Mouse (Mus musculus) embryonic facial prominence, embryonic 13.5 days (tissue): ENCODE measurements at regions not wholly inside any gene's neighbourhood (a gene's known extent, or its start where the extent isn't known, plus 50 kb on each side); places are given as distances from the start of the nearest gene placed in this dataset.
A peak's percentile ranks its signal among the peaks of the same experiment; 100 is the strongest.

Experiments used
- ATAC-seq: fragments of 200-750 bp; cut with Nextera tagmentation; 2 replicates; pipeline ENCODE4 v1.8.0; 2017; ENCODE audit warnings: low read depth; ENCODE audit not compliant: insufficient number of reproducible peaks, insufficient read depth, low FRiP score, low TSS enrichment
- H3K27ac ChIP-seq: fragments of 300-500 bp; sonication (generic); 2 replicates; pipeline ENCODE4 v1.5.1; 2015; ENCODE audit warnings: moderate library complexity, mild to moderate bottlenecking, inconsistent platforms
- H3K27me3 ChIP-seq: fragments of 300-500 bp; sonication (generic); 2 replicates; pipeline ENCODE4 v1.6.1; 2015; ENCODE audit warnings: mild to moderate bottlenecking, inconsistent platforms
- H3K36me3 ChIP-seq: fragments of 300-500 bp; sonication (generic); 2 replicates; pipeline ENCODE4 v1.6.1; 2015; ENCODE audit warnings: mild to moderate bottlenecking, inconsistent platforms
- H3K4me1 ChIP-seq: fragments of 300-500 bp; sonication (generic); 2 replicates; pipeline ENCODE4 v1.6.1; 2015; ENCODE audit warnings: inconsistent platforms
- H3K4me2 ChIP-seq: fragments of 300-500 bp; sonication (generic); 2 replicates; pipeline ENCODE4 v1.6.1; 2015; ENCODE audit warnings: moderate library complexity, mild to moderate bottlenecking, inconsistent platforms
- H3K4me3 ChIP-seq: fragments of 300-500 bp; sonication (generic); 2 replicates; pipeline ENCODE4 v1.5.1; 2015; ENCODE audit warnings: mild to moderate bottlenecking, inconsistent platforms
- H3K9ac ChIP-seq: fragments of 300-500 bp; sonication (generic); 2 replicates; pipeline ENCODE4 v1.6.1; 2015; ENCODE audit warnings: mild to moderate bottlenecking, inconsistent platforms
- H3K9me3 ChIP-seq: fragments of 300-500 bp; sonication (generic); 2 replicates; pipeline ENCODE4 v1.6.1; 2016; ENCODE audit warnings: inconsistent platforms
- WGBS: fragments of 180-500 bp; shearing (Covaris S2); methylation state at CpG from one replicate; pipeline ENCODE4 v1.1.7; 2015; ENCODE audit warnings: mixed read lengths; 5-methylcytosine and 5-hydroxymethylcytosine counted together

GRCm38 (mm10) chr11:110722701-110723100 lies 245.1 kb upstream of the Kcnj16 start:
- ATAC-seq: no peak
- H3K36me3 ChIP-seq: no peaks in the 10 kb centered on the region
- H3K27me3 ChIP-seq: no peaks in the 10 kb centered on the region
- H3K9ac ChIP-seq: no peak overlapping the region
- H3K9me3 ChIP-seq: no peaks in the 10 kb centered on the region
- H3K4me3 ChIP-seq: no peak overlapping the region
- H3K4me2 ChIP-seq: no peak overlapping the region
- H3K4me1 ChIP-seq: peaks cover 6% of the 10 kb centered on the region; the same call in 1 of the 2 replicates
- no peak overlapping the region for H3K27ac ChIP-seq
- 81% methylated on average over 5 of the region's 5 CpGs for WGBS

DNA sequence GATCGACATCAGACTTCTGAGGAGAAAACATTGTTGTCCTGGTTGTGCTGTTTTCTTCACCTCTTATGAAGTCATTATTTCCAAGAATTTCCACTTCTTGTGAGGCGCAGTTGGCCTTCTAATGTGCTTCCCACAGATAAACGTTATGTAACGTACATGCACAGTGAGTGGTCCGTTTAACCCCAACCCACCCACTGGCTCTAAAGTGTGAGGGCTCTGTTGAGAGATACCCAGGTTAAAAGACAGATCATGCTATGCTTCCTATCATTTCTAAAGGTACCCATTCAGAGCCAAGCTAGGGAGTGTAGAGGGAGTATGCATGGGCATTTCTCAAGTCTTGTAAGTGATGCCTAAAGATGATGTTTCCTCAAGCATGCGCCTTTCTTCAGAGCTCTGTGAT lies 243.9 kb upstream of the Kcnj16 start:
- Histone ChIP-seq H3K4me2 (no peak overlapping the region), H3K36me3 (no peaks in the 10 kb centered on the region), H3K9me3 (no peaks in the 10 kb centered on the region), H3K9ac (no peak overlapping the region), H3K27me3 (no peaks in the 10 kb centered on the region), H3K4me3 (no peak overlapping the region), H3K27ac (no peak overlapping the region), H3K4me1 (peaks cover 6% of the 10 kb centered on the region; the same call in 1 of the 2 replicates)
- 86% methylated on average over 6 of the region's 6 CpGs for WGBS
- no peak for ATAC-seq

- WGBS: 86% methylated on average over 3 of the region's 3 CpGs
- H3K36me3 ChIP-seq: no peaks in the 10 kb centered on the region
Measured at GRCm38 (mm10) chr11:110727357-110727961, 240.4 kb upstream of the Kcnj16 start.

DNA sequence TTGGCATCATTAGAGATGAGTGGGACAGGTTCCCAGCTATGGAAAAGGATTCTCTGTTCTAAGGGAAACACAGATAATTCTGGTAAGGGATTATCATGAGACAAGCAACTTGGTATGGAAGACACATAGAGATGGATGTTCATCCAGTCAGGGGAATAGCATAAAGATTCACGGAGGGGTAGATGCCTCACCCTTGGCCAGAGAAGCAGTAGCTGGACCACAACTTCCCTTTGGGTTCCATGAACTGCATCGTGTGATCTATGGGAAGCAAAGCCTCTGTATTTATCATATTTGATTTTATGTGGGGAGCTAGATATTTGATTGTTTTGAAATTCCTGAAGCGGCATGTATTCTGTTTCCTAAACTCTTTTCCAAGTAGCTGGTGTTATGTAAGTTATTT lies 236.3 kb upstream of the Kcnj16 start:
- no peak overlapping the region for H3K9ac ChIP-seq

More at GRCm38 (mm10) chr11:110727357-110727961, 240.4 kb upstream of the Kcnj16 start:
- no peak overlapping the region for H3K4me3 ChIP-seq
- H3K9me3 ChIP-seq: no peaks in the 10 kb centered on the region
- H3K4me1 ChIP-seq: peaks cover 6% of the 10 kb centered on the region; the same call in 1 of the 2 replicates
- H3K9ac ChIP-seq: no peak overlapping the region
- no peak overlapping the region for H3K4me2 ChIP-seq
- no peaks in the 10 kb centered on the region for H3K27me3 ChIP-seq
- no peak overlapping the region for H3K27ac ChIP-seq
- ATAC-seq: no peak

DNA sequence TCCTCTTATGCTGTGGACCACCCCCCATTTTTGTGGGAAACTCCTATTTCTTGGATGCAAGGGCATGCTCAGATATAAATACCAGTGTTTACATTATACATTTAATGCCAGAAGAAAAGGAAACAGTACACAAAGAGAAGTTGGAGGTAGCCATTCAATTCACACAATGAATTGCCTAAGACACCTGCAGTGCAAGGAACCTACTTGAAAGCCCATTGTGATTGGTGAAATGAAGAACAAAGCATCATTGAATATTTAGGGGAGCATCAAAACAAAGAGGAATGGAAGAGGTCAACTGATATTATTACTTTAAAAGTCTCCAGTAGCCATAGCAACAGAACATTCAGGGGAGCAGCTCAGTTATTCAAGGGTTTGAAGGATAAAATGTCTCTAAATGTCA lies 193.7 kb upstream of the Kcnj16 start:
- Histone ChIP-seq H3K4me3 (no peak overlapping the region), H3K9me3 (no peaks in the 10 kb centered on the region), H3K4me1 (no peaks in the 10 kb centered on the region), H3K27me3 (no peaks in the 10 kb centered on the region), H3K4me2 (no peak overlapping the region), H3K9ac (no peak overlapping the region), H3K27ac (no peak overlapping the region), H3K36me3 (no peaks in the 10 kb centered on the region)
- ATAC-seq: no peak

More for the DNA sequence above, 236.3 kb upstream of the Kcnj16 start:
- Histone ChIP-seq H3K4me2 (no peak overlapping the region), H3K4me1 (peaks cover 3% of the 10 kb centered on the region; the same call in 1 of the 2 replicates), H3K4me3 (no peak overlapping the region), H3K9me3 (no peaks in the 10 kb centered on the region), H3K36me3 (no peaks in the 10 kb centered on the region), H3K27ac (no peak overlapping the region), H3K27me3 (no peaks in the 10 kb centered on the region)
- ATAC-seq: no peak
- WGBS: 87% methylated on average over 3 of the region's 3 CpGs

DNA sequence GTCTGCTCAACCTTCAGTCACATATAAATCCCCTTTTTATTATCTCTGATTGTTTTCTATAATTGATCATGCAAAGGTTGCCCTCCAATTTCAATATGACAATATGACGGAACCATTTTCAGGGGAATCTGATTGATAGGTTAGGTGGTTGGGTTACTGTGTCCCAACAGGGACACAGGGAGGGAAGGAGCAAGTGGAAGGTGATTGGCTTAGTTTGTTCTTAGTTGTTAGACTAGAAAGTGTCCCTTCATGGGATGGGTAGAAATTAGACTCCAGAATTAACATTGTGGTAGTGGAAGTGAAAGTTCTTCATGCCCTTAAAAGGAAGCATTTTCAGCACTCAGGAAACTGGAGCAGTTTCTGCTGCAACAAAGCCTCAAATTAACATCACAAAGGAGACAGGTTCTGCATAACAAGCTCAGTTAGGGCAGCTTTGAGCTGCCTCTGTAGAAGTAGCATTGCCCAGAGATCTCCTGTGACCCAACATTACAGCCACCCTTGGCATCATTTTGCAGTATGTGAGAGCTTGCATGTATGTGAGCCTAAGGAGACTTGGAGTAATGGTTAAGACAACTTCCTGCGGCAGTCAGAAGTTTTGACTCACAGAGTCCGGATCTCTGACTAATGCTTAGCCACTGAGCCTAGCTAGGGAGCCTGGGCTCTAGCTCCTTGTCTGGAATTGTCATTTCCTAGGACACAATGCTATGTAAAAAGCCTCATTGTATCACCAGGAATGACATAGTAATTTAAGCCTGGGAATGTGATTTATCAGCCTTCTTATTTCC lies 186.1 kb upstream of the Kcnj16 start:
- no peak overlapping the region for H3K9ac ChIP-seq
- no peak overlapping the region for H3K4me3 ChIP-seq
- no peaks in the 10 kb centered on the region for H3K36me3 ChIP-seq
- H3K27ac ChIP-seq: no peak overlapping the region
- no peaks in the 10 kb centered on the region for H3K4me1 ChIP-seq
- H3K27me3 ChIP-seq: no peaks in the 10 kb centered on the region
- ATAC-seq: no peak
- 57% methylated on average over 3 of the region's 3 CpGs for WGBS
- no peaks in the 10 kb centered on the region for H3K9me3 ChIP-seq
- no peak overlapping the region for H3K4me2 ChIP-seq

GRCm38 (mm10) chr11:110789537-110789936 lies 178.3 kb upstream of the Kcnj16 start:
- 64% methylated on average over 4 of the region's 4 CpGs for WGBS
- no peaks in the 10 kb centered on the region for H3K9me3 ChIP-seq
- H3K4me1 ChIP-seq: no peaks in the 10 kb centered on the region
- H3K4me3 ChIP-seq: no peak overlapping the region
- ATAC-seq: no peak
- no peak overlapping the region for H3K4me2 ChIP-seq
- H3K27ac ChIP-seq: no peak overlapping the region
- H3K9ac ChIP-seq: no peak overlapping the region
- H3K36me3 ChIP-seq: no peaks in the 10 kb centered on the region
- H3K27me3 ChIP-seq: no peaks in the 10 kb centered on the region

GRCm38 (mm10) chr11:110799887-110800578 lies 167.8 kb upstream of the Kcnj16 start:
- WGBS: 65% methylated on average over 8 of the region's 8 CpGs
- Histone ChIP-seq H3K9ac (no peak overlapping the region), H3K36me3 (no peaks in the 10 kb centered on the region), H3K9me3 (no peaks in the 10 kb centered on the region), H3K27ac (no peak overlapping the region), H3K4me3 (no peak overlapping the region), H3K27me3 (no peaks in the 10 kb centered on the region), H3K4me2 (no peak overlapping the region), H3K4me1 (peaks cover 10% of the 10 kb centered on the region; the same call in 1 of the 2 replicates)
- ATAC-seq: no peak

DNA sequence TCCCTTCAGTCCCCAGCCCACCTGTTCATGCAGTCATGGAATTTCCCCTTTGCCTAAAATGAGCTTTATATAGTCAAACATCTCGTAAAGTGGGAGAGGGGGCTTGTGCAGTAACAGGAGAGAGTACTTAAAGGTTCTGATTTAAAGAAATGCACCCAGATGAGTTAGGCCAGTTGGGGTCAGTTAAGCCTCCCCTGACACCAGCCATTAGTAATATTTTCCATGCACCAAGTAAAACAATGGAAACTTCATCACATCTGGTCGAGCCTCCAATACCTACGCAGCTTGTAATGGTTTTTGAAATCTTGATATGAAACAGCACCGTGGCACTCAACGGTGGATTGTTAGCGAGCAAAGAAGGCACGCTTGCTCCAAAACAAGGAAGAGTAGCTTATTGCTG lies 165.8 kb upstream of the Kcnj16 start:
- Histone ChIP-seq H3K36me3 (no peaks in the 10 kb centered on the region), H3K9ac (no peak overlapping the region), H3K9me3 (no peaks in the 10 kb centered on the region), H3K4me1 (peaks cover 10% of the 10 kb centered on the region; the same call in 1 of the 2 replicates), H3K27ac (0 out of 2 replicates have a peak overlapping the region, but pooled peaks have one; percentile 5), H3K27me3 (no peaks in the 10 kb centered on the region), H3K4me3 (no peak overlapping the region), H3K4me2 (no peak overlapping the region)
- no peak for ATAC-seq
- WGBS: 55% methylated on average over 7 of the region's 7 CpGs

DNA sequence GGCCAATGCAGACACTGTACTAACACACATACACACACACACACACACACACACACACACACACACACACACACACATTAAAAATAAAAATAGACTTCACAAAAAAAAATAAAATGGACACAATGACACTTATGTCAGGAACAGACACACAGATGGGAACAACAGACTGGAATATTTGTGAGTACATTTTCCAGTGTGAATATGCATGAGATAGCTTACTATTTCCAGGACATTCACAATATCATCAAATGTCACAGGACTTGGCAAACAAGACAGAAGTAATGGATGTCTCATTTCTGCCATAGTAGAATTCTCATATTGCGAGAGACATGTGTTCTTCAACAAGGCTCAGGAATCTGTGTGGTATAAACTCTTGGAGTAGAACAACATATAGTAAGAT lies 163.8 kb upstream of the Kcnj16 start:
- no peak for ATAC-seq
- H3K9ac ChIP-seq: no peak overlapping the region
- H3K27me3 ChIP-seq: no peaks in the 10 kb centered on the region
- WGBS: 70% methylated on average over 1 of the region's 1 CpGs
- peaks cover 10% of the 10 kb centered on the region; the same call in 1 of the 2 replicates for H3K4me1 ChIP-seq
- H3K27ac ChIP-seq: no peak overlapping the region
- no peak overlapping the region for H3K4me2 ChIP-seq
- no peaks in the 10 kb centered on the region for H3K9me3 ChIP-seq
- H3K36me3 ChIP-seq: no peaks in the 10 kb centered on the region
- no peak overlapping the region for H3K4me3 ChIP-seq

DNA sequence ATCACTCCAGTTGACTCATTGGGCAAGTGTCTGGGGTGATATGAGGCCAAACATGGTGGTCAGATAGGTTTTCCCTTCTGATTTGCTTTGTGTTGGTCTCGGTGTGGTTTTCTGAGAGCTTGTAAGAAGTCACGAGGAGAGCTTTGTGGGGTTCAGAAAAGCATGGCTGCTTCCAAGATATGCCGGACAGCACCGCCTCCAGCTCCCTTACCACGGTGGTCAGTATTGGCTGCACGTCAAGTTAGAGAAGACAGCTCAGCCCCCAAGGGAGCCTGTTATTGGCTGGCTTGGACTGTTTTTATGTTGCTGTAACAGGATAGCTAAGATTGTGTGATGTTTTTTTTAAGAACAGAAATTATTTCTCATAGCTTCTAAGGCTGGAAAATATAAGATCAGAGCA lies 154.7 kb upstream of the Kcnj16 start:
- ATAC-seq: no peak
- no peak overlapping the region for H3K4me2 ChIP-seq

More for the DNA sequence above, 154.7 kb upstream of the Kcnj16 start:
- no peak overlapping the region for H3K4me3 ChIP-seq
- no peak overlapping the region for H3K27ac ChIP-seq
- no peaks in the 10 kb centered on the region for H3K4me1 ChIP-seq
- no peaks in the 10 kb centered on the region for H3K9me3 ChIP-seq
- no peaks in the 10 kb centered on the region for H3K36me3 ChIP-seq
- 70% methylated on average over 6 of the region's 6 CpGs for WGBS
- H3K9ac ChIP-seq: no peak overlapping the region
- H3K27me3 ChIP-seq: no peaks in the 10 kb centered on the region
